Mouse (Mus musculus): ENCODE results near the gene Carns1. TPM values are rescaled to one million over a fixed set of nuclear protein-coding genes. Genes with fewer than 3 reads are reported as not detected.
"Not testable (repeated sequence)": the region's sequence is repeated elsewhere in the genome, so short reads cannot be mapped to it uniquely, and the experiment has no call there.

The Carns1 gene
- total RNA-seq, 2 experiments from 2014 or later = 3.1 to 3.5 TPM

GRCm38 (mm10) chr19:4144550-4145498, 30.5 kb downstream of the Carns1 start:
- intact Hi-C loops (cut with DNase I) = no loop called here
- DNase-seq (ENCODE audit: extremely low spot score in 1 of 2, low spot score in 2 of 2) = peak in 1 of 2 experiments; percentile 67

- no peak for DNase-seq (ENCODE audit: extremely low spot score in 1 of 2, low spot score in 2 of 2)
- intact Hi-C loops (cut with DNase I) = no loop called here
These were observed 31.5 kb downstream of the Carns1 start, which contains the start of gene Cabp4 for GRCm38 (mm10) chr19:4143759-4144268. Gene Cabp4, minus strand, starts transcription at chr19:4144033.

- DNase-seq (ENCODE audit: extremely low spot score in 1 of 2, low spot score in 2 of 2) = no peak
- intact Hi-C loops (cut with DNase I) = no loop called here
These were observed 32.7 kb downstream of the Carns1 start for GRCm38 (mm10) chr19:4142416-4143173.

- no peak for DNase-seq (ENCODE audit: extremely low spot score in 1 of 2, low spot score in 2 of 2)
- intact Hi-C loops (cut with DNase I) = no loop called here
These were observed 35.1 kb downstream of the Carns1 start for GRCm38 (mm10) chr19:4140147-4140546.

GRCm38 (mm10) chr19:4139446-4139845, 35.8 kb downstream of the Carns1 start, which contains the start of gene Gpr152:
Gene Gpr152, plus strand, starts transcription at chr19:4139787.
- no peak for DNase-seq (ENCODE audit: extremely low spot score in 1 of 2, low spot score in 2 of 2)
- intact Hi-C loops (cut with DNase I) = no loop called here

GRCm38 (mm10) chr19:4137913-4138312, 37.4 kb downstream of the Carns1 start:
- intact Hi-C loops (cut with DNase I) = no loop called here
- DNase-seq (ENCODE audit: extremely low spot score in 1 of 2, low spot score in 2 of 2) = no peak

- intact Hi-C loops (cut with DNase I) = no loop called here
- no peak for DNase-seq (ENCODE audit: extremely low spot score in 1 of 2, low spot score in 2 of 2)
These were observed 38.8 kb downstream of the Carns1 start for GRCm38 (mm10) chr19:4136463-4136862.

- peak in 1 of 2 experiments; percentile 12 for DNase-seq (ENCODE audit: extremely low spot score in 1 of 2, low spot score in 2 of 2)
- intact Hi-C loops (cut with DNase I) = not testable (repeated sequence)
These were observed 39.3 kb downstream of the Carns1 start for GRCm38 (mm10) chr19:4135963-4136345.

GRCm38 (mm10) chr19:4135229-4135962, 39.9 kb downstream of the Carns1 start:
- intact Hi-C loops (cut with DNase I) = not testable (repeated sequence)
- DNase-seq (ENCODE audit: extremely low spot score in 1 of 2, low spot score in 2 of 2) = peak in 1 of 2 experiments; percentile 15

- intact Hi-C loops (cut with DNase I) = no loop called here
- peak in 1 of 2 experiments; percentile 32 for DNase-seq (ENCODE audit: extremely low spot score in 1 of 2, low spot score in 2 of 2)
These were observed 40.9 kb downstream of the Carns1 start for GRCm38 (mm10) chr19:4134354-4134753.

GRCm38 (mm10) chr19:4131768-4132167, 43.5 kb downstream of the Carns1 start:
- intact Hi-C loops (cut with DNase I) = no loop called here

GRCm38 (mm10) chr19:4131075-4131474, 44.2 kb downstream of the Carns1 start:
- DNase-seq (ENCODE audit: extremely low spot score in 1 of 2, low spot score in 2 of 2) = no peak
- intact Hi-C loops (cut with DNase I) = no loop called here

More at GRCm38 (mm10) chr19:4131768-4132167, 43.5 kb downstream of the Carns1 start:
- no peak for DNase-seq (ENCODE audit: extremely low spot score in 1 of 2, low spot score in 2 of 2)

- intact Hi-C loops (cut with DNase I) = no loop called here
- no peak for DNase-seq (ENCODE audit: extremely low spot score in 1 of 2, low spot score in 2 of 2)
These were observed 45.2 kb downstream of the Carns1 start for GRCm38 (mm10) chr19:4130106-4130505.

GRCm38 (mm10) chr19:4129462-4129861, 45.8 kb downstream of the Carns1 start:
- no peak for DNase-seq (ENCODE audit: extremely low spot score in 1 of 2, low spot score in 2 of 2)
- intact Hi-C loops (cut with DNase I) = loop anchor here (5.0 kb wide), 1 partner anchor 73 kb away; the partner anchor contains the start of gene Rad9a

GRCm38 (mm10) chr19:4126759-4127495, 48.4 kb downstream of the Carns1 start:
- intact Hi-C loops (cut with DNase I) = loop anchor here (5.0 kb wide), 1 partner anchor 75 kb away; the partner anchor contains the start of gene Rad9a
- DNase-seq (ENCODE audit: extremely low spot score in 1 of 2, low spot score in 2 of 2) = no peak

- intact Hi-C loops (cut with DNase I) = loop anchor here (5.0 kb wide), 1 partner anchor 76 kb away; the partner anchor contains the start of gene Rad9a
- DNase-seq (ENCODE audit: extremely low spot score in 1 of 2, low spot score in 2 of 2) = peak; percentile 97 to 100
These were observed 49.3 kb downstream of the Carns1 start, which contains the start of gene Aip for GRCm38 (mm10) chr19:4125741-4126696. Gene Aip, minus strand, starts transcription at chr19:4125858.
